Mouse (Mus musculus) cerebellum, adult 11-12 months (tissue): ENCODE data around the gene Lsg1.

Experiments used
- DNase-seq: peaks from one replicate; pipeline ENCODE4 v3.0.0; 2022

Lsg1 gene

GRCm38 (mm10) chr16:30587494-30588327 lies at the start of gene Lsg1:
Lsg1 (minus strand) TSS chr16:30587592.
- DNase-seq, result peak; percentile 85

- DNase-seq, result no peak
These were observed 46.7 kb upstream of the Lsg1 start for GRCm38 (mm10) chr16:30633906-30634746.

GRCm38 (mm10) chr16:30629509-30629908 lies 42.1 kb upstream of the Lsg1 start:
- no peak for DNase-seq

GRCm38 (mm10) chr16:30628401-30628800 lies 41.0 kb upstream of the Lsg1 start:
- DNase-seq, result no peak

GRCm38 (mm10) chr16:30627586-30628337 lies 40.4 kb upstream of the Lsg1 start:
- DNase-seq, result no peak

- no peak for DNase-seq
These were observed 37.2 kb upstream of the Lsg1 start for GRCm38 (mm10) chr16:30624640-30625039.

- DNase-seq, result no peak
These were observed 36.3 kb upstream of the Lsg1 start for GRCm38 (mm10) chr16:30623645-30624044.

- no peak for DNase-seq
These were observed 28.9 kb upstream of the Lsg1 start for GRCm38 (mm10) chr16:30616281-30616680.

- DNase-seq, result no peak
These were observed 27.4 kb upstream of the Lsg1 start for GRCm38 (mm10) chr16:30614705-30615317.

- DNase-seq, result no peak
These were observed 26.7 kb upstream of the Lsg1 start for GRCm38 (mm10) chr16:30614122-30614521.

GRCm38 (mm10) chr16:30613122-30613521 lies 25.7 kb upstream of the Lsg1 start:
- no peak for DNase-seq

- no peak for DNase-seq
These were observed 23.9 kb upstream of the Lsg1 start for GRCm38 (mm10) chr16:30611331-30611730.

- DNase-seq, result no peak
These were observed 20.5 kb upstream of the Lsg1 start for GRCm38 (mm10) chr16:30607868-30608267.

- no peak for DNase-seq
These were observed 18.1 kb upstream of the Lsg1 start for GRCm38 (mm10) chr16:30605528-30605927.

- DNase-seq, result no peak
These were observed 17.4 kb upstream of the Lsg1 start for GRCm38 (mm10) chr16:30604807-30605137.

- no peak for DNase-seq
These were observed 16.8 kb upstream of the Lsg1 start for GRCm38 (mm10) chr16:30604061-30604806.

- no peak for DNase-seq
These were observed 16.1 kb upstream of the Lsg1 start for GRCm38 (mm10) chr16:30603531-30603842.

GRCm38 (mm10) chr16:30602684-30603530 lies 15.5 kb upstream of the Lsg1 start:
- DNase-seq, result no peak

- no peak for DNase-seq
These were observed 14.6 kb upstream of the Lsg1 start for GRCm38 (mm10) chr16:30601946-30602345.

GRCm38 (mm10) chr16:30601046-30601832 lies 13.8 kb upstream of the Lsg1 start:
- peak; percentile 50 for DNase-seq
